Mouse (Mus musculus): ENCODE results near the gene Zfp760. TPM values are rescaled to one million over a fixed set of nuclear protein-coding genes. Genes with fewer than 3 reads are reported as not detected.
A peak's percentile ranks its signal among the peaks of the same experiment; 100 is the strongest.
"Not testable (repeated sequence)": the region's sequence is repeated elsewhere in the genome, so short reads cannot be mapped to it uniquely, and the experiment has no call there.

The Zfp760 gene
- polyA plus RNA-seq, 1 experiment from 2014 or later, result 22.5 TPM

DNA sequence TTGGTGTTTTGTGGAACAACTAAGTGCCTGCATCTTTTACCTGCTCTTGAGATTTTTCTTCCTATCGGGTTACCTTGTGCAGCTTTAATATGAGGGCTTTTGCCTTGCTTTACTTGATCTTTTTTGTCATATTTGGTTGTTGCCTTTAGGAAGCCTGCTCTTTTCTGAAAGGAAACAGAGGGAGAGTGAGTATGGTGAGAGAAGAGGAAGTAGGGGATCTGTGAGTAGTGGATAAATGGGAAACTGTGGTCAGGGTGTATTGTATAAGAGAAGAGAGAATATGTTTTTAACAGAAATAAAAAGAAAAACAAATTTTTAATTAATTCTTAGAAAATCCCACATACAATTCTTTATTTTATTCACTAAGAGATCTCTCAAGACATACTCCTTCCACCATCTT lies 4.1 kb upstream of the Zfp760 start:
- Histone ChIP-seq H3K4me2 (ENCODE audit: low read depth) (no peak overlapping the region), H3K4me1 (ENCODE audit: control insufficient read depth, insufficient read depth, low read length) (no peaks in the 10 kb centered on the region; the same call in 1 of the 2 replicates), H3K4me3 (ENCODE audit: low read depth, low read length) (no peak overlapping the region), H3K9ac (ENCODE audit: low read length) (no peak overlapping the region), H3K27me3 (ENCODE audit: control insufficient read depth, insufficient read depth, low read length) (no peaks in the 10 kb centered on the region), H3K36me3 (ENCODE audit: control insufficient read depth, insufficient read depth, low read length) (no peaks in the 10 kb centered on the region), H3K27ac (ENCODE audit: low read depth, low read length) (no peak overlapping the region), H3K9me3 (ENCODE audit: control insufficient read depth, low read length) (no peaks in the 10 kb centered on the region)
- WGBS, result 86% methylated on average over 1 of the region's 1 CpGs
- ATAC-seq (ENCODE audit: insufficient read depth, low FRiP score, low TSS enrichment) (no peak), DNase-seq (ENCODE audit: low spot score) (no peak)

GRCm38 (mm10) chr17:21708401-21708800 lies 860 bp downstream of the Zfp760 start:
- Histone ChIP-seq H3K27me3 (ENCODE audit: control insufficient read depth, insufficient read depth, low read length) (no peaks in the 10 kb centered on the region), H3K4me1 (ENCODE audit: control insufficient read depth, insufficient read depth, low read length) (no peaks in the 10 kb centered on the region; the same call in 1 of the 2 replicates), H3K27ac (ENCODE audit: low read depth, low read length) (no peak overlapping the region), H3K4me2 (ENCODE audit: low read depth) (peak overlapping the region; percentile 52), H3K36me3 (ENCODE audit: control insufficient read depth, insufficient read depth, low read length) (no peaks in the 10 kb centered on the region; the same call in 1 of the 2 replicates), H3K9me3 (ENCODE audit: control insufficient read depth, low read length) (no peaks in the 10 kb centered on the region), H3K4me3 (ENCODE audit: low read depth, low read length) (peak overlapping the region; percentile 63), H3K9ac (ENCODE audit: low read length) (peak overlapping the region; percentile 75)
- WGBS, result 52% methylated on average over 2 of the region's 2 CpGs
- ATAC-seq (ENCODE audit: insufficient read depth, low FRiP score, low TSS enrichment), result no peak
- no peak for DNase-seq (ENCODE audit: low spot score)

GRCm38 (mm10) chr17:21730495-21730894 lies 23.0 kb downstream of the Zfp760 start, which contains the start of gene Zfp229:
TSS of gene Zfp229 (plus strand) at chr17:21730795.
- DNase-seq (ENCODE audit: low spot score); H3K4me1 ChIP-seq (ENCODE audit: control insufficient read depth, insufficient read depth, low read length); ATAC-seq (ENCODE audit: insufficient read depth, low FRiP score, low TSS enrichment); H3K36me3 ChIP-seq (ENCODE audit: control insufficient read depth, insufficient read depth, low read length); H3K27ac ChIP-seq (ENCODE audit: low read depth, low read length); H3K9ac ChIP-seq (ENCODE audit: low read length); H3K4me3 ChIP-seq (ENCODE audit: low read depth, low read length); H3K4me2 ChIP-seq (ENCODE audit: low read depth); H3K27me3 ChIP-seq (ENCODE audit: control insufficient read depth, insufficient read depth, low read length); H3K9me3 ChIP-seq (ENCODE audit: control insufficient read depth, low read length): not testable (repeated sequence)
- WGBS, result 95% methylated on average over 9 of the region's 22 CpGs

- ATAC-seq (ENCODE audit: insufficient read depth, low FRiP score, low TSS enrichment) (no peak), DNase-seq (ENCODE audit: low spot score) (no peak)
- Histone ChIP-seq H3K9me3 (ENCODE audit: control insufficient read depth, low read length) (no peaks in the 10 kb centered on the region), H3K4me2 (ENCODE audit: low read depth) (peak overlapping the region; percentile 41), H3K27me3 (ENCODE audit: control insufficient read depth, insufficient read depth, low read length) (no peaks in the 10 kb centered on the region), H3K4me1 (ENCODE audit: control insufficient read depth, insufficient read depth, low read length) (no peaks in the 10 kb centered on the region), H3K27ac (ENCODE audit: low read depth, low read length) (no peak overlapping the region), H3K36me3 (ENCODE audit: control insufficient read depth, insufficient read depth, low read length) (no peaks in the 10 kb centered on the region), H3K4me3 (ENCODE audit: low read depth, low read length) (peak overlapping the region; percentile 71; the same call in 1 of the 2 replicates), H3K9ac (ENCODE audit: low read length) (peak overlapping the region; percentile 76)
- WGBS, result 89% methylated on average over 4 of the region's 4 CpGs
Observed at GRCm38 (mm10) chr17:21733049-21733448, 25.5 kb downstream of the Zfp760 start.

DNA sequence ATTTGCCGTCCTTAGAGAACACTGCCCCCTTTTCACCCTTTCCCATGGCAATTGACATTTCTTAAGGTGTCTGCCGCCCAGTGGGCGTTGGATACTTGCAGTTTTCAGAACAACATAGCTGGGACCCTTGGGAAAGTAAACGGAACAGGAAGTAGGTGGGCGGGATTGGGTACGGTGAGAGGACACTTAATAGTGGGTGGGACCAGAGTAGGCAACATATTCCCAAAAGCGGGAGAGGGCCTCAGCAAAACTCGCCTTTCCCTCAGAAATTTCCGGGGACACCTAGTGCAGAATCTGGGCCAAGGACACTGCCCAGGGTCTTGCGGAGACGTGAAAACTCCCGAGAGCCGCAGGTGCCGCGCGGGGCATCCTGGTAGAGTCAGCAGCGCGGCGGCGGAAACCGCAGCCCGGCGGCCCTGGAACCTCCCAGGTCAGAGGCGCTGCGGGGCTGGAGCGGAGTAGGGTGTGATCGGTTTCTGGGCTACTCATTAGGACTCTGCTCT lies 26.0 kb downstream of the Zfp760 start:
- no peaks in the 10 kb centered on the region for H3K27me3 ChIP-seq (ENCODE audit: control insufficient read depth, insufficient read depth, low read length)
- WGBS, result under 1% methylated on average over 27 of the region's 27 CpGs
- H3K9me3 ChIP-seq (ENCODE audit: control insufficient read depth, low read length), result no peaks in the 10 kb centered on the region
- peak; percentile 82 for DNase-seq (ENCODE audit: low spot score)
- ATAC-seq (ENCODE audit: insufficient read depth, low FRiP score, low TSS enrichment), result peak; percentile 97
- no peaks in the 10 kb centered on the region for H3K4me1 ChIP-seq (ENCODE audit: control insufficient read depth, insufficient read depth, low read length)
- peak overlapping the region; percentile 41 for H3K4me2 ChIP-seq (ENCODE audit: low read depth)
- peak overlapping the region; percentile 76 for H3K9ac ChIP-seq (ENCODE audit: low read length)
- peak overlapping the region; percentile 50; the same call in 1 of the 2 replicates for H3K27ac ChIP-seq (ENCODE audit: low read depth, low read length)
- H3K4me3 ChIP-seq (ENCODE audit: low read depth, low read length), result peak overlapping the region; percentile 71
- H3K36me3 ChIP-seq (ENCODE audit: control insufficient read depth, insufficient read depth, low read length), result no peaks in the 10 kb centered on the region

DNA sequence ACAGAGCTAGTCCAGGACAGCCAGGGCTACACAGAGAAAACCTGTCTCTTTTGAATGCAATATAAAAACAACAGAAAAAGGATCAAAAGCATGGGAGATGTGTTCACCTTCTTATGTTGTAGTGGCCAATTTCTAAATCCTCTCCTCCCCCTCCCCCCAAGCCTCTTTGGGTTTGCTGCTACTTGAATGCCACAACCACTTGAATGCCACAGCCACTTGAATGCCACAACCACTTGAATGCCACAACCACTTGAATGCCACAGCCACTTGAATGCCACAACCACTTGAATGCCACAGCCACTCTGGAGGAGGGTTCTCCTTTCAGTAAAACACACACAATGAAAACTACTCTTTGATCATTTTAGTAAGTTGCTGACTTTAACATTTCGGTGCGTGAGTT lies 45.2 kb downstream of the Zfp760 start:
- Histone ChIP-seq H3K27ac (ENCODE audit: low read depth, low read length) (no peak overlapping the region), H3K27me3 (ENCODE audit: control insufficient read depth, insufficient read depth, low read length) (no peaks in the 10 kb centered on the region), H3K4me3 (ENCODE audit: low read depth, low read length) (no peak overlapping the region), H3K9ac (ENCODE audit: low read length) (no peak overlapping the region), H3K36me3 (ENCODE audit: control insufficient read depth, insufficient read depth, low read length) (no peaks in the 10 kb centered on the region), H3K4me2 (ENCODE audit: low read depth) (no peak overlapping the region), H3K4me1 (ENCODE audit: control insufficient read depth, insufficient read depth, low read length) (no peaks in the 10 kb centered on the region; the same call in 1 of the 2 replicates), H3K9me3 (ENCODE audit: control insufficient read depth, low read length) (no peaks in the 10 kb centered on the region)
- 84% methylated on average over 2 of the region's 2 CpGs for WGBS
- DNase-seq (ENCODE audit: low spot score) (no peak), ATAC-seq (ENCODE audit: insufficient read depth, low FRiP score, low TSS enrichment) (no peak)

DNA sequence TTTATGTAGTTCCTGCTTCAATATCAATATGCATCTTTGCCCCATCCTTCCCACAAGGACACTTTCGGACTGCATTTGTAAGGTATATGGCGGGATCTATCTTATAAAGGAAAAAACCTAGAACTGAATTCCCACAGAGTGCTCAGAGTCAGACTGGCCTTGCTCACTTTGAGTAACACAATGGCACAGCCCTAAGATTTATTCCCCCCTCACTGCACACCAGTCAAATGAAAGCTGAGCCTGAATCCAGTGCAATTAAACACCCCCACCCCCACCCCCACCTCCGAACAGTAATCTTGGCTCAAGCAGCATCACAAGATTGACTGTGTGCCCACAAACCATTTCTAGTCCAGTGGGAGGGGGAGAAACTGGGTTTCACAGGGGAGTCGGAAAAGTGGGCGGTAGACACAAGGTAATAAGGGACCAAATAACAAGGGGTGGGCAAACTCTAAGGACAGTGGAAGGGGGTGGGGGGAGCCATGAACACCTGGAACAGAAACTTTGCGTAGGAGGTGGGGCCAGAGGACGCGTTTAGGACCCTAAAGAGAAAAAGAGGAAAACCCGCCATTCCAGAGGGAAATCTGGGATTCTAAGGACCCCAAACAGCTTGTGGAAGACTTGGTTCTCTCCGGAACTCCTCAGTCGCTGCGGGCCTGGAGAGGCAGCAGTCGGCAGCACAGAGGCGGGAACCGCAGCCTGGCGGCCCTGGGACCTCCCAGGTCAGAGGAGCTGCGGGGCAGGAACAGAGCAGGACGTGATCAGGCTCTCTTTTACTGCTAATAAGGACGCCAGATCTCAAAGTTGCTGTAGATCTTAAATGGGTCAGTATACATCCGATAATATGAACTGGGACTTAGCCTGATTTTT lies 46.0 kb downstream of the Zfp760 start:
- ATAC-seq (ENCODE audit: insufficient read depth, low FRiP score, low TSS enrichment) (peak; percentile 74), DNase-seq (ENCODE audit: low spot score) (peak; percentile 29)
- no peak overlapping the region for H3K27ac ChIP-seq (ENCODE audit: low read depth, low read length)
- no peaks in the 10 kb centered on the region; the same call in 1 of the 2 replicates for H3K4me1 ChIP-seq (ENCODE audit: control insufficient read depth, insufficient read depth, low read length)
- H3K4me3 ChIP-seq (ENCODE audit: low read depth, low read length), result peak overlapping the region; percentile 34
- no peaks in the 10 kb centered on the region for H3K36me3 ChIP-seq (ENCODE audit: control insufficient read depth, insufficient read depth, low read length)
- H3K9ac ChIP-seq (ENCODE audit: low read length), result peak overlapping the region; percentile 53
- no peaks in the 10 kb centered on the region for H3K27me3 ChIP-seq (ENCODE audit: control insufficient read depth, insufficient read depth, low read length)
- H3K9me3 ChIP-seq (ENCODE audit: control insufficient read depth, low read length), result no peaks in the 10 kb centered on the region
- H3K4me2 ChIP-seq (ENCODE audit: low read depth), result peak overlapping the region; percentile 67
- WGBS, result 11% methylated on average over 20 of the region's 20 CpGs

DNA sequence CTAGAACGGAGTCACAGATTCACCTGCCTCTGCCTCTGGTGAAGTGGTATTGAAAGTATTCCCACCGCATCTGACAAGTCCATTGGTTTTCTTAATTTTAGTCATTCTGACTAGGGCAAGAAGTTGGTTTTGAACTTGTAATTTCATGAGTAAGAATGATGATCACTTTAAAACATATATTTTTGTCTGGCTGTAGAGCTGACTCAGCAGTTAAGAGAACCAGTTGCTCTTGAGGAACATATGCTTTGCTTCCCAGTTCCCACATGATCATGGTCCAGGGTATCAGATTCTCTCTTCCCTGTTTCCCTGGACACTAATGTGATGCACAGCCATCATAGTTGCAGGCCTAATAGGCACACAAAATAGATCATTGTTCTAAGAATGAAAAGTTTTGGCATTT lies 62.8 kb downstream of the Zfp760 start:
- no peak for ATAC-seq (ENCODE audit: insufficient read depth, low FRiP score, low TSS enrichment)
- H3K4me3 ChIP-seq (ENCODE audit: low read depth, low read length), result no peak overlapping the region

More for the DNA sequence above, 62.8 kb downstream of the Zfp760 start:
- no peak overlapping the region for H3K4me2 ChIP-seq (ENCODE audit: low read depth)
- no peaks in the 10 kb centered on the region for H3K4me1 ChIP-seq (ENCODE audit: control insufficient read depth, insufficient read depth, low read length)
- no peak overlapping the region for H3K27ac ChIP-seq (ENCODE audit: low read depth, low read length)
- 93% methylated on average over 2 of the region's 2 CpGs for WGBS
- no peak for DNase-seq (ENCODE audit: low spot score)
- H3K9ac ChIP-seq (ENCODE audit: low read length), result no peak overlapping the region
- H3K36me3 ChIP-seq (ENCODE audit: control insufficient read depth, insufficient read depth, low read length), result no peaks in the 10 kb centered on the region
- no peaks in the 10 kb centered on the region for H3K9me3 ChIP-seq (ENCODE audit: control insufficient read depth, low read length)
- H3K27me3 ChIP-seq (ENCODE audit: control insufficient read depth, insufficient read depth, low read length), result no peaks in the 10 kb centered on the region

Data from neural tube, embryonic 11.5 days (tissue).